13 mouse cellular contexts compared by ENCODE assay signal in the genomic region with DNA sequence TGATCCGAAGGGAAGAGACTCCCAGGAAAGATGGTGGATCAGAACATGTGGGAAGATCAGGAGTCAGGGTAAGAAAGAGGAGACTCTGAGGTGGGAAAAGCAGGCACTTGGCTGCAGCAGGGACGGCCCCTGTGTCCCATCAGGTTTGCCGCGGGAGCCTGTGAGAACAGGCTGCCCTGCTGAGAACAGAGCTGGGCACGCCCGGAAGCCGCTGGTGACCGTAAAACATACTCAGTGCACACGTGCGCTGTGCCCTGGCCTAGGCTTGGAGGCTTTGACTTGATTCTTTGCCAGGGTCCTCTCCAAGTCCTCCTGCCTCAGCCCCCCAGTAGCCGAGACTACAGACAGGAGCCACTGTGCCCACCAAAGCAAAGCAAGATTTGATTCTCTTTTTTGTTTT. TPM values are rescaled to one million over a fixed set of nuclear protein-coding genes. Genes with fewer than 3 reads are reported as not detected.
DNase-seq lines count a peak whose midpoint lies in the region; ATAC-seq lines count a peak whose summit lies in the region.
"Had no signal": no experiment of that assay in that cellular context is flagged by ENCODE, and none has a peak within 500 bp of the region (broad histone marks: within the 10 kb centered on the region; RNA-seq: fewer than 3 reads in every experiment).

No protein-coding gene starts in this region.

- DNase-seq in heart, postnatal 4 days, result no peak
- DNase-seq in liver, embryonic 11.5 days (ENCODE audit: low spot score), result peak; percentile 31
- no peak for DNase-seq in liver
- no peak for DNase-seq in neural tube, embryonic 11.5 days (ENCODE audit: low spot score)
- DNase-seq in yolk sac, embryonic 10.5 days (ENCODE audit: low spot score), result no peak
- DNase-seq: B cell, adult 2 months had no signal

- 28% methylated on average over 11 of the region's 11 CpGs for WGBS in heart, embryonic 11.5 days (ENCODE audit: insufficient replicate concordance)
- 36% methylated on average over 11 of the region's 11 CpGs for WGBS in liver, embryonic 11.5 days
- 30% methylated on average over 11 of the region's 11 CpGs for WGBS in embryonic facial prominence, embryonic 13.5 days
- WGBS in neural tube, embryonic 11.5 days, result 21% methylated on average over 11 of the region's 11 CpGs

- H3K4me1 ChIP-seq in heart, embryonic 11.5 days (ENCODE audit: control insufficient read depth, insufficient read depth, low read length), result 0 out of 2 replicates have a peak, but pooled peaks cover 2% of the 10 kb centered on the region
- H3K4me1 ChIP-seq in liver, embryonic 11.5 days (replicated peaks; ENCODE audit: control insufficient read depth, insufficient read depth, low read length), result no peaks in the 10 kb centered on the region
- H3K4me1 ChIP-seq in embryonic facial prominence, embryonic 13.5 days, result peaks cover 18% of the 10 kb centered on the region
- no peaks in the 10 kb centered on the region for H3K4me1 ChIP-seq in neural tube, embryonic 11.5 days (ENCODE audit: control insufficient read depth, insufficient read depth, low read length)
- H3K4me1 ChIP-seq: forebrain, embryonic 15.5 days had no signal

- ATAC-seq in heart, embryonic 11.5 days (replicated peaks; ENCODE audit: insufficient number of reproducible peaks, low FRiP score, low TSS enrichment), result no peak
- no peak for ATAC-seq in liver, embryonic 11.5 days (replicated peaks; ENCODE audit: low FRiP score)
- 0 out of 2 replicates have a peak, but pooled peaks have one; percentile 52 for ATAC-seq in embryonic facial prominence, embryonic 13.5 days (ENCODE audit: insufficient number of reproducible peaks, insufficient read depth, low FRiP score, low TSS enrichment, low read depth)
- ATAC-seq in neural tube, embryonic 11.5 days (ENCODE audit: insufficient read depth, low FRiP score, low TSS enrichment), result no peak
- ATAC-seq in frontal cortex, adult (ENCODE audit: low TSS enrichment), result no peak
- ATAC-seq: forebrain, embryonic 15.5 days; Patski had no signal

- no peaks in the 10 kb centered on the region for H3K27me3 ChIP-seq in heart, embryonic 11.5 days (ENCODE audit: control insufficient read depth, insufficient read depth, low read length)
- no peaks in the 10 kb centered on the region; the same call in 1 of the 2 replicates for H3K27me3 ChIP-seq in liver, embryonic 11.5 days (replicated peaks; ENCODE audit: control insufficient read depth, insufficient read depth, low read length)
- H3K27me3 ChIP-seq in embryonic facial prominence, embryonic 13.5 days, result peaks cover 7% of the 10 kb centered on the region
- H3K27me3 ChIP-seq in neural tube, embryonic 11.5 days (ENCODE audit: control insufficient read depth, insufficient read depth, low read length), result no peaks in the 10 kb centered on the region
- H3K27me3 ChIP-seq: Patski had no signal

- H3K36me3 ChIP-seq in heart, embryonic 11.5 days (ENCODE audit: control insufficient read depth, insufficient read depth, low read length), result no peaks in the 10 kb centered on the region
- no peaks in the 10 kb centered on the region for H3K36me3 ChIP-seq in liver, embryonic 11.5 days (ENCODE audit: control insufficient read depth, insufficient read depth, low read length)
- no peaks in the 10 kb centered on the region for H3K36me3 ChIP-seq in embryonic facial prominence, embryonic 13.5 days
- H3K36me3 ChIP-seq in neural tube, embryonic 11.5 days (ENCODE audit: control insufficient read depth, insufficient read depth, low read length), result no peaks in the 10 kb centered on the region
- H3K36me3 ChIP-seq: forebrain, embryonic 15.5 days had no signal

- peak overlapping the region; percentile 38 for H3K4me2 ChIP-seq in heart, embryonic 11.5 days
- no peak overlapping the region for H3K4me2 ChIP-seq in liver, embryonic 11.5 days
- H3K4me2 ChIP-seq in embryonic facial prominence, embryonic 13.5 days, result 0 out of 2 replicates have a peak overlapping the region, but pooled peaks have one; percentile 14
- 0 out of 2 replicates have a peak overlapping the region, but pooled peaks have one; percentile 12 for H3K4me2 ChIP-seq in neural tube, embryonic 11.5 days (ENCODE audit: low read depth)
- H3K4me2 ChIP-seq: forebrain, embryonic 15.5 days had no signal

- peaks cover 5% of the 10 kb centered on the region; the same call in 1 of the 2 replicates for H3K9me3 ChIP-seq in heart, embryonic 11.5 days (replicated peaks; ENCODE audit: control insufficient read depth, low read length)
- H3K9me3 ChIP-seq in liver, embryonic 11.5 days (ENCODE audit: control insufficient read depth, low read length), result no peaks in the 10 kb centered on the region; the same call in 1 of the 2 replicates
- H3K9me3 ChIP-seq in embryonic facial prominence, embryonic 13.5 days, result peaks cover 4% of the 10 kb centered on the region; the same call in 1 of the 2 replicates
- H3K9me3 ChIP-seq in neural tube, embryonic 11.5 days (ENCODE audit: control insufficient read depth, low read length), result no peaks in the 10 kb centered on the region
- H3K9me3 ChIP-seq: forebrain, embryonic 15.5 days had no signal

- no peak overlapping the region for H3K4me3 ChIP-seq in heart, embryonic 11.5 days (ENCODE audit: low read depth, low read length)
- no peak overlapping the region for H3K4me3 ChIP-seq in liver, embryonic 11.5 days (ENCODE audit: low read depth, low read length)
- no peak overlapping the region for H3K4me3 ChIP-seq in embryonic facial prominence, embryonic 13.5 days
- no peak overlapping the region for H3K4me3 ChIP-seq in neural tube, embryonic 11.5 days (ENCODE audit: low read depth, low read length)
- H3K4me3 ChIP-seq: forebrain, embryonic 15.5 days had no signal

- no peak overlapping the region for H3K27ac ChIP-seq in heart, embryonic 11.5 days (ENCODE audit: low read depth, low read length)
- no peak overlapping the region for H3K27ac ChIP-seq in liver, embryonic 11.5 days (ENCODE audit: low read depth, low read length)
- H3K27ac ChIP-seq in embryonic facial prominence, embryonic 13.5 days, result no peak overlapping the region
- H3K27ac ChIP-seq in neural tube, embryonic 11.5 days (ENCODE audit: low read depth, low read length), result no peak overlapping the region
- H3K27ac ChIP-seq: forebrain, embryonic 15.5 days; macrophage had no signal

- H3K9ac ChIP-seq in heart, embryonic 11.5 days (ENCODE audit: low read depth, low read length), result no peak overlapping the region
- no peak overlapping the region for H3K9ac ChIP-seq in liver, embryonic 11.5 days (ENCODE audit: low read depth, low read length)
- H3K9ac ChIP-seq in embryonic facial prominence, embryonic 13.5 days, result 0 out of 2 replicates have a peak overlapping the region, but pooled peaks have one; percentile 32
- H3K9ac ChIP-seq in neural tube, embryonic 11.5 days (ENCODE audit: low read length), result no peak overlapping the region
- H3K9ac ChIP-seq: forebrain, embryonic 15.5 days had no signal

RNA-seq across cellular contexts. Expression of a gene that starts 26.5 kb away (rescaled TPM):
- polyA plus RNA-seq in heart, embryonic 11.5 days (2014; fragmentation: Nextera tagmentation; extraction: Ambion mirVana), result 0.37 and 0.65 TPM in 2 replicates
- not detected for total RNA-seq in heart, postnatal 4 days (2021)
- 1.9 and 2.0 TPM in 2 replicates for polyA plus RNA-seq in liver, embryonic 11.5 days (2014; fragmentation: Nextera tagmentation; extraction: Ambion mirVana)
- polyA plus RNA-seq in embryonic facial prominence, embryonic 13.5 days (2015; fragmentation: Nextera tagmentation; extraction: Ambion mirVana), result 1.4 and 6.5 TPM in 2 replicates
- polyA plus RNA-seq in neural tube, embryonic 11.5 days (2014; fragmentation: Nextera tagmentation; extraction: Ambion mirVana), result 1.1 and 1.4 TPM in 2 replicates
- total RNA-seq: left cerebral cortex, postnatal 14 days had no signal
- polyA plus RNA-seq: macrophage had no signal
